Mouse (Mus musculus) myocyte (in vitro differentiated cells): ENCODE measurements around the gene Anks1b.

ENCODE experiments used
- MYOD1 ChIP-seq, 3 experiments: IDR thresholded peaks; one replicate each; pipeline ENCODE4 v1.6.1; 2011; ENCODE audit warnings: control low read depth in 2 of 3, low read depth in 2 of 3, mild to moderate bottlenecking in 2 of 3, moderate library complexity in 1 of 3; ENCODE audit not compliant: insufficient read length in 2 of 3, control insufficient read depth in 1 of 3
- POLR2A ChIP-seq: IDR thresholded peaks from one replicate; pipeline ENCODE4 v1.6.1; 2011; ENCODE audit warnings: low read depth, mild to moderate bottlenecking, control low read depth, moderate library complexity; ENCODE audit not compliant: insufficient read length

- TF ChIP-seq POLR2A, result no peak
- TF ChIP-seq MYOD1 (IDR thresholded peaks at IDR 0.05; ENCODE audit: control insufficient read depth in 1 of 3, insufficient read length in 2 of 3, low read depth in 2 of 3), result no peak
Measured at GRCm38 (mm10) chr10:90003980-90004729, 130.8 kb downstream of the Anks1b start.
